Mouse (Mus musculus) intestine, embryonic 15.5 days (tissue): ENCODE results near the gene Cntn5. TPM values are rescaled to one million over a fixed set of nuclear protein-coding genes. Genes with fewer than 3 reads are reported as not detected.

Experiments
- ATAC-seq: fragments of 200-750 bp; cut with Nextera tagmentation; 2 replicates; pipeline ENCODE4 v1.8.0; 2017; ENCODE audit warnings: moderate TSS enrichment, moderate library complexity
- H3K27ac ChIP-seq: fragments of 300-500 bp; sonication (generic); 2 replicates; pipeline ENCODE4 v1.5.1; 2015; ENCODE audit warnings: mild to moderate bottlenecking, inconsistent platforms
- H3K27me3 ChIP-seq: fragments of 300-500 bp; sonication (generic); replicated peaks from 2 replicates; pipeline ENCODE4 v1.6.1; 2015; ENCODE audit warnings: inconsistent platforms
- H3K36me3 ChIP-seq: fragments of 300-500 bp; sonication (generic); 2 replicates; pipeline ENCODE4 v1.6.1; 2015; ENCODE audit warnings: inconsistent platforms
- H3K4me1 ChIP-seq: fragments of 300-500 bp; sonication (generic); replicated peaks from 2 replicates; pipeline ENCODE4 v1.6.1; 2015; ENCODE audit warnings: inconsistent platforms
- H3K4me2 ChIP-seq: fragments of 300-500 bp; sonication (generic); replicated peaks from 2 replicates; pipeline ENCODE4 v1.6.1; 2015; ENCODE audit warnings: mild to moderate bottlenecking, inconsistent platforms
- H3K4me3 ChIP-seq: fragments of 300-500 bp; sonication (generic); replicated peaks from 2 replicates; pipeline ENCODE4 v1.5.1; 2015; ENCODE audit warnings: inconsistent platforms
- H3K9ac ChIP-seq: fragments of 300-500 bp; sonication (generic); 2 replicates; pipeline ENCODE4 v1.6.1; 2015; ENCODE audit warnings: inconsistent platforms
- H3K9me3 ChIP-seq: fragments of 300-500 bp; sonication (generic); 2 replicates; pipeline ENCODE4 v1.6.1; 2016; ENCODE audit warnings: inconsistent platforms
- WGBS: fragments of 180-500 bp; shearing (Covaris S2); methylation state at CpG from one replicate; pipeline ENCODE4 v1.1.7; 2015; 5-methylcytosine and 5-hydroxymethylcytosine counted together
- polyA plus RNA-seq: library from polyadenylated mRNA; unstranded; fragments of >200 nt; fragmentation: Nextera tagmentation; extraction: Ambion mirVana; gene quantifications from 2 replicates; pipeline ENCODE4 v1.2.1, GENCODE M21; 2015

Gene Cntn5
- polyA plus RNA-seq, 1 experiment from 2014 or later = 0.57 TPM

DNA sequence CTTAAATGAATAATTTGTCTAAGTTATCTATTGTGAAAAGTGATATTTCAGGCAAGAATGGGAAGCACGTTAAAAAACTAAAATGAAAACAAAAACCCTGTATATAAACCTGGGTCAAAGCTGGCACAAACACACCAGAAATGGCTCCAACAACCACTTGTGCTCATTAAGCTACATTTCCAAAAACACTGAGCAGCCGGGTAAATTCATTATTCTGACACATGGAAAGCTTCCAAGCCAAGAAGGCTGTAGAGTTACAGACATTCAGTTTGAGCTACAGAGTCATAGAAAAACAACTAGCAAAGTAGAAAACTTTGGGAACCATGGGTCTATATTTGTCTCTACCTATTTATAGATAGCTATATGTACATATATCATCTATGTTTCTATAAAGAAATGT is 1087.1 kb downstream of the Cntn5 start:
- H3K4me3 ChIP-seq = no peak overlapping the region
- H3K9me3 ChIP-seq = no peaks in the 10 kb centered on the region
- no peaks in the 10 kb centered on the region for H3K4me1 ChIP-seq
- no peak overlapping the region for H3K9ac ChIP-seq
- 59% methylated on average over 2 of the region's 2 CpGs for WGBS
- no peak for ATAC-seq
- H3K27ac ChIP-seq = no peak overlapping the region
- no peak overlapping the region for H3K4me2 ChIP-seq
- H3K27me3 ChIP-seq = no peaks in the 10 kb centered on the region
- no peaks in the 10 kb centered on the region for H3K36me3 ChIP-seq

GRCm38 (mm10) chr9:9799546-9799945 is 1105.0 kb downstream of the Cntn5 start:
- no peak for ATAC-seq
- H3K4me2 ChIP-seq = no peak overlapping the region
- no peak overlapping the region for H3K9ac ChIP-seq
- no peaks in the 10 kb centered on the region for H3K9me3 ChIP-seq
- H3K27ac ChIP-seq = no peak overlapping the region
- H3K4me3 ChIP-seq = no peak overlapping the region
- H3K27me3 ChIP-seq = no peaks in the 10 kb centered on the region
- no peaks in the 10 kb centered on the region for H3K4me1 ChIP-seq
- no peaks in the 10 kb centered on the region for H3K36me3 ChIP-seq
- 85% methylated on average over 2 of the region's 2 CpGs for WGBS

DNA sequence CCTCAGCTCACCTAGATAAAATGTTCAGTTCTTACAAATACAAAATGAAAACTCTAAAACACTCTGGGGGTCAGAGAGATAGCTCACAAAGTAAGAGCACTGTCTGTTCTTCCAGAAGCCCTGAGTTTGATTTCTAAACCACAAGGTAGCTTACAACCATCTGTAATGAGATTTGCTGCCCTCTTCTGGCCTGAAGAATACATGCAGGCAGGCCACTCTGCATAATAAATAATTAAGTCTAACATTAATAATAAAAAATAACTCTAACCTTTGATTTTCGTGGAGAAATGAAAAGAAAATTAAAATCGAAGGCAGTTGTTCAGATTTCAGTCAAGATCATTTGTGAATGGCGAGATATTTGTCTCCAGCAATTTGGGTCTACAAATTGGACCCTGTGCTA is 1120.9 kb downstream of the Cntn5 start:
- H3K4me2 ChIP-seq = no peak overlapping the region

DNA sequence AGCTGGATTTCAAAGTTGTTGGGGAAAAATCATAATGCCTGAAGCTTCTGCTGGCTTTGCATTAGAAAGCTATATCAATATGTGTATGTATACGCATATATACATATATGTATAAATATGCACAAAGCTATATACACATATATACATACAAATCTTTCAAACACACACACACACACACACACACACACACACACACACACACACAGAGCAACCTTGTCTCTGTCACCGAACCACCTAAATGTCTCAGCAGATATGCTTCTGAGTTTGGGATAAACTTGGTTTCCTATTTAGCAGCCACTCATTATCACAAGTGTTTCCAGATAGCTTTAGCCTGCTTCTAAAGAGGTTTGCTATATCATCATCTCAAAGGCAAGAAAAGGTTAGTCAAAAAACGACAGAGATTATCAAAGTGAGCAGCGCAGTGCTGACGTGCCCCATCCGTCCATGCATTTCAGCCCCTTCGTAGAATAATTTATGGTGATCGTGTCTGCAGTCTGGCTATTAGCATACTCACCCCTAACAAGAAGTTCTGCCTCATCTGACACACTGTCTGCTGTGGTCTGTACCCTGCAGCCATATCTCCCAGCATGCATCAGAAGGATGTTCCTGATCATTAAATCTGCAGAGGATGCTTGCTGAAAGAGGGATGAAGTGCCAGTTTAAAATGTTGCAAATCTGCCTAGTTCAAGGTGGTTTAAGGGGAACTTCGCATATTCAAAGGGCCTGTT is 1123.3 kb downstream of the Cntn5 start:
- 73% methylated on average over 9 of the region's 9 CpGs for WGBS
- Histone ChIP-seq H3K27me3 (no peaks in the 10 kb centered on the region), H3K27ac (no peak overlapping the region), H3K4me3 (no peak overlapping the region), H3K9me3 (no peaks in the 10 kb centered on the region), H3K4me2 (no peak overlapping the region), H3K4me1 (no peaks in the 10 kb centered on the region), H3K9ac (no peak overlapping the region), H3K36me3 (no peaks in the 10 kb centered on the region)
- ATAC-seq = no peak

More for the DNA sequence above, 1120.9 kb downstream of the Cntn5 start:
- H3K9ac ChIP-seq = no peak overlapping the region
- no peaks in the 10 kb centered on the region for H3K27me3 ChIP-seq
- no peaks in the 10 kb centered on the region for H3K36me3 ChIP-seq
- WGBS = 56% methylated on average over 3 of the region's 3 CpGs
- no peaks in the 10 kb centered on the region for H3K4me1 ChIP-seq
- H3K9me3 ChIP-seq = no peaks in the 10 kb centered on the region
- no peak overlapping the region for H3K4me3 ChIP-seq
- no peak for ATAC-seq
- no peak overlapping the region for H3K27ac ChIP-seq

- Histone ChIP-seq H3K36me3 (no peaks in the 10 kb centered on the region), H3K4me2 (no peak overlapping the region), H3K9ac (no peak overlapping the region), H3K9me3 (no peaks in the 10 kb centered on the region), H3K4me1 (no peaks in the 10 kb centered on the region), H3K27me3 (no peaks in the 10 kb centered on the region), H3K27ac (no peak overlapping the region), H3K4me3 (no peak overlapping the region)
- no peak for ATAC-seq
- 59% methylated on average over 3 of the region's 3 CpGs for WGBS
Measured at GRCm38 (mm10) chr9:9779646-9780045, 1124.9 kb downstream of the Cntn5 start.

- ATAC-seq = no peak
- no peak overlapping the region for H3K4me2 ChIP-seq
- no peaks in the 10 kb centered on the region for H3K9me3 ChIP-seq
- no peaks in the 10 kb centered on the region for H3K4me1 ChIP-seq
- 77% methylated on average over 2 of the region's 2 CpGs for WGBS
- no peak overlapping the region for H3K27ac ChIP-seq
- H3K4me3 ChIP-seq = no peak overlapping the region
- H3K27me3 ChIP-seq = no peaks in the 10 kb centered on the region
- no peak overlapping the region for H3K9ac ChIP-seq
- no peaks in the 10 kb centered on the region for H3K36me3 ChIP-seq
Measured at GRCm38 (mm10) chr9:9770777-9771176, 1133.8 kb downstream of the Cntn5 start.

GRCm38 (mm10) chr9:9769659-9770058 is 1134.9 kb downstream of the Cntn5 start:
- no peaks in the 10 kb centered on the region for H3K9me3 ChIP-seq
- H3K4me3 ChIP-seq = no peak overlapping the region
- no peaks in the 10 kb centered on the region for H3K27me3 ChIP-seq
- ATAC-seq = no peak
- H3K9ac ChIP-seq = no peak overlapping the region
- H3K36me3 ChIP-seq = no peaks in the 10 kb centered on the region
- H3K4me1 ChIP-seq = no peaks in the 10 kb centered on the region
- H3K4me2 ChIP-seq = no peak overlapping the region
- H3K27ac ChIP-seq = no peak overlapping the region

DNA sequence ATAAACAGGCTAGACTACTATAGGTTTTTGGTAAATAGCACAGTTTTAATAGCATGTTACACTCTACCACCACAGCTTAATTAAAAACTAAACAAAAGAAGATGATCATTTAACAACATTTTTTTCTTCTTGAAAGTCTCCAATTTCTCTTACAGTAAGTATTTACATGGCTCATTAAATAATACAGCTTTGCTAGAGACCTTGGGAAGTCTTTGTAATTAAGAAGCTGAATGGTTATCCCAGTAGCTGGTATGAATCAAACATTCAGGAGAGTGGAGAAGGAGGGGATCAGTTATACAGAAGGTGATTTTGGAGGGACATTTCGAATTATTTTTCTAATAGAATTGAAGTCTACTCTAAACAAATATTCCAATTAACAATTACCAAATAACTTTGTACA is 1186.4 kb downstream of the Cntn5 start:
- Histone ChIP-seq H3K9ac (no peak overlapping the region), H3K27ac (no peak overlapping the region), H3K27me3 (no peaks in the 10 kb centered on the region), H3K9me3 (no peaks in the 10 kb centered on the region), H3K36me3 (no peaks in the 10 kb centered on the region), H3K4me1 (no peaks in the 10 kb centered on the region), H3K4me3 (no peak overlapping the region), H3K4me2 (no peak overlapping the region)
- no peak for ATAC-seq
- 67% methylated on average over 1 of the region's 1 CpGs for WGBS

- no peaks in the 10 kb centered on the region for H3K9me3 ChIP-seq
- H3K27me3 ChIP-seq = no peaks in the 10 kb centered on the region
- no peaks in the 10 kb centered on the region for H3K36me3 ChIP-seq
- H3K4me2 ChIP-seq = no peak overlapping the region
- 91% methylated on average over 5 of the region's 5 CpGs for WGBS
- no peak for ATAC-seq
- H3K4me1 ChIP-seq = no peaks in the 10 kb centered on the region
- no peak overlapping the region for H3K4me3 ChIP-seq
- no peak overlapping the region for H3K27ac ChIP-seq
- no peak overlapping the region for H3K9ac ChIP-seq
Measured at GRCm38 (mm10) chr9:9708671-9709070, 1195.9 kb downstream of the Cntn5 start.

DNA sequence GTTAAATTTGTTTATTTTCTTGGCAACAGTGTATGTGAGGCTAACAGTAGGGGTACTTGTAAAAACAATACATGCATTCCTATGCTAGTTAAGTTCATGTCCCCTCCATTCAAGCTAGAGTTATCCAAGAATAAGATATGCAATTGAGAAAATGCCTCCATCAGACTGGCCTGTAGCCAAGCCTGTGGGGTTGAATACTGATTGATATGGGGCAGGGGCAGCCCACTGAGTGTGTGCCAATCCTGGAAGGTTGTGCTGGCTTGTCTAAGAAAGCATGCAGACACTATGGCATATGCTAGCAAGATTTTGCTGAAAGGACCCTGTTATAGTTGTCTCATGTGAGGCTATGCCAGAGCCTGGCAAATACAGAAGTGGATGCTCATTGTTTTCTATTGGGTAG is 1196.8 kb downstream of the Cntn5 start:
- Histone ChIP-seq H3K4me2 (no peak overlapping the region), H3K4me3 (no peak overlapping the region), H3K9ac (no peak overlapping the region), H3K4me1 (no peaks in the 10 kb centered on the region), H3K36me3 (no peaks in the 10 kb centered on the region), H3K27me3 (no peaks in the 10 kb centered on the region), H3K27ac (no peak overlapping the region), H3K9me3 (no peaks in the 10 kb centered on the region)
- no peak for ATAC-seq

GRCm38 (mm10) chr9:9705180-9705579 is 1199.4 kb downstream of the Cntn5 start:
- Histone ChIP-seq H3K9me3 (no peaks in the 10 kb centered on the region), H3K4me1 (no peaks in the 10 kb centered on the region), H3K9ac (no peak overlapping the region), H3K27me3 (no peaks in the 10 kb centered on the region), H3K36me3 (no peaks in the 10 kb centered on the region), H3K4me3 (no peak overlapping the region), H3K4me2 (no peak overlapping the region), H3K27ac (no peak overlapping the region)
- ATAC-seq = no peak
- WGBS = 81% methylated on average over 1 of the region's 1 CpGs

GRCm38 (mm10) chr9:9696636-9697035 is 1207.9 kb downstream of the Cntn5 start:
- Histone ChIP-seq H3K4me3 (no peak overlapping the region), H3K9ac (no peak overlapping the region), H3K27ac (no peak overlapping the region), H3K27me3 (no peaks in the 10 kb centered on the region), H3K36me3 (no peaks in the 10 kb centered on the region), H3K4me1 (no peaks in the 10 kb centered on the region), H3K4me2 (no peak overlapping the region), H3K9me3 (no peaks in the 10 kb centered on the region)
- ATAC-seq = no peak
- WGBS = 69% methylated on average over 3 of the region's 3 CpGs

GRCm38 (mm10) chr9:9682348-9682884 is 1222.2 kb downstream of the Cntn5 start:
- no peak overlapping the region for H3K27ac ChIP-seq
- H3K36me3 ChIP-seq = no peaks in the 10 kb centered on the region
- H3K4me2 ChIP-seq = no peak overlapping the region
- H3K27me3 ChIP-seq = no peaks in the 10 kb centered on the region
- H3K9me3 ChIP-seq = no peaks in the 10 kb centered on the region
- no peak for ATAC-seq
- H3K4me1 ChIP-seq = no peaks in the 10 kb centered on the region
- 59% methylated on average over 5 of the region's 5 CpGs for WGBS
- no peak overlapping the region for H3K4me3 ChIP-seq
- no peak overlapping the region for H3K9ac ChIP-seq
